Mouse (Mus musculus) E14TG2a.4 (cell line): Measurements from ENCODE around the gene Hipk4.
A peak's percentile ranks its signal among the peaks of the same experiment; 100 is the strongest.

Experiments
- H3K27me3 ChIP-seq: 2 replicates; pipeline ENCODE4 v1.6.1; 2014; ENCODE audit warnings: low read length, control low read depth; ENCODE audit not compliant: insufficient read depth
- H3K36me3 ChIP-seq: 2 replicates; pipeline ENCODE4 v1.6.1; 2014; ENCODE audit warnings: low read length, control low read depth; ENCODE audit not compliant: insufficient read depth
- H3K4me1 ChIP-seq: replicated peaks from 2 replicates; pipeline ENCODE4 v1.6.1; 2014; ENCODE audit warnings: low read depth, low read length, control low read depth
- H3K4me3 ChIP-seq: replicated peaks from 2 replicates; pipeline ENCODE4 v1.5.1; 2014; ENCODE audit warnings: mild to moderate bottlenecking, low read length
- H3K9me3 ChIP-seq: 2 replicates; pipeline ENCODE4 v1.6.1; 2014; ENCODE audit warnings: low read length, control low read depth
- CTCF ChIP-seq: conservative IDR thresholded peaks from 2 replicates; pipeline ENCODE4 v1.5.1; 2014; ENCODE audit warnings: low read length
- NANOG ChIP-seq: IDR thresholded peaks from 2 replicates; pipeline ENCODE4 v1.6.1; 2014; ENCODE audit warnings: borderline replicate concordance, low read length, mixed read lengths
- POU5F1 ChIP-seq: IDR thresholded peaks from 2 replicates; pipeline ENCODE4 v1.6.1; 2014; ENCODE audit warnings: low read length, borderline replicate concordance

The Hipk4 gene

GRCm38 (mm10) chr7:27549597-27549996 is 26.5 kb downstream of the Hipk4 start:
- Histone ChIP-seq H3K27me3 (no peaks in the 10 kb centered on the region), H3K36me3 (peaks cover 29% of the 10 kb centered on the region), H3K4me1 (peaks cover 65% of the 10 kb centered on the region), H3K9me3 (no peaks in the 10 kb centered on the region), H3K4me3 (peak overlapping the region; percentile 43)
- no peak for TF ChIP-seq NANOG
- TF ChIP-seq CTCF, result no peak
- TF ChIP-seq POU5F1, result no peak

GRCm38 (mm10) chr7:27552070-27552469 is 29.0 kb downstream of the Hipk4 start:
- Histone ChIP-seq H3K27me3 (no peaks in the 10 kb centered on the region), H3K4me1 (peaks cover 82% of the 10 kb centered on the region), H3K9me3 (no peaks in the 10 kb centered on the region), H3K4me3 (peak overlapping the region; percentile 97), H3K36me3 (peaks cover 32% of the 10 kb centered on the region)
- TF ChIP-seq CTCF (no peak), POU5F1 (no peak), NANOG (no peak)

- Histone ChIP-seq H3K9me3 (no peaks in the 10 kb centered on the region), H3K4me1 (peaks cover 73% of the 10 kb centered on the region)
- no peak for TF ChIP-seq POU5F1
- no peak for TF ChIP-seq CTCF
- no peak for TF ChIP-seq NANOG
These were observed 30.0 kb downstream of the Hipk4 start, which contains the start of the genes Pld3 and 2310022A10Rik for GRCm38 (mm10) chr7:27552931-27553513. Gene Pld3, minus strand, starts transcription at chr7:27553218. Gene 2310022A10Rik, plus strand, starts transcription at chr7:27553233.

GRCm38 (mm10) chr7:27560291-27560887 is 37.3 kb downstream of the Hipk4 start:
- H3K36me3 ChIP-seq, result peaks cover 84% of the 10 kb centered on the region
- peaks cover 76% of the 10 kb centered on the region for H3K4me1 ChIP-seq
- TF ChIP-seq POU5F1 (no peak), NANOG (no peak), CTCF (no peak)
- H3K27me3 ChIP-seq, result no peaks in the 10 kb centered on the region
- peak overlapping the region; percentile 5; the same call in 1 of the 2 replicates for H3K4me3 ChIP-seq
- H3K9me3 ChIP-seq, result no peaks in the 10 kb centered on the region

More at GRCm38 (mm10) chr7:27552931-27553513, 30.0 kb downstream of the Hipk4 start, which contains the start of the genes Pld3 and 2310022A10Rik:
- Histone ChIP-seq H3K4me3 (peak within 1 kb of the TSS; percentile 97), H3K27me3 (no peaks in the 10 kb centered on the region), H3K36me3 (peaks cover 27% of the 10 kb centered on the region)

GRCm38 (mm10) chr7:27560978-27561377 is 37.9 kb downstream of the Hipk4 start:
- Histone ChIP-seq H3K4me3 (peak overlapping the region; percentile 24), H3K9me3 (no peaks in the 10 kb centered on the region), H3K27me3 (no peaks in the 10 kb centered on the region), H3K4me1 (peaks cover 73% of the 10 kb centered on the region), H3K36me3 (peaks cover 84% of the 10 kb centered on the region)
- no peak for TF ChIP-seq POU5F1
- no peak for TF ChIP-seq CTCF
- no peak for TF ChIP-seq NANOG

- TF ChIP-seq POU5F1 (no peak), NANOG (no peak; the same call in 1 of the 2 replicates), CTCF (no peak)
- H3K4me3 ChIP-seq, result peak overlapping the region; percentile 37; the same call in 1 of the 2 replicates
- H3K36me3 ChIP-seq, result peaks cover 84% of the 10 kb centered on the region
These were observed 46.6 kb downstream of the Hipk4 start for GRCm38 (mm10) chr7:27569580-27570224.

GRCm38 (mm10) chr7:27572133-27572532 is 49.1 kb downstream of the Hipk4 start:
- Histone ChIP-seq H3K4me1 (peaks cover 88% of the 10 kb centered on the region), H3K27me3 (no peaks in the 10 kb centered on the region), H3K36me3 (peaks cover 87% of the 10 kb centered on the region), H3K9me3 (no peaks in the 10 kb centered on the region), H3K4me3 (peak overlapping the region; percentile 55)
- TF ChIP-seq POU5F1 (no peak), NANOG (no peak), CTCF (no peak)

More at GRCm38 (mm10) chr7:27569580-27570224, 46.6 kb downstream of the Hipk4 start:
- Histone ChIP-seq H3K27me3 (no peaks in the 10 kb centered on the region), H3K9me3 (no peaks in the 10 kb centered on the region), H3K4me1 (peaks cover 74% of the 10 kb centered on the region)

- peaks cover 78% of the 10 kb centered on the region for H3K4me1 ChIP-seq
- H3K36me3 ChIP-seq, result peaks cover 89% of the 10 kb centered on the region
- no peaks in the 10 kb centered on the region for H3K27me3 ChIP-seq
- TF ChIP-seq CTCF, result no peak
- no peak for TF ChIP-seq POU5F1
- TF ChIP-seq NANOG, result no peak
- H3K9me3 ChIP-seq, result no peaks in the 10 kb centered on the region
- peak overlapping the region; percentile 68 for H3K4me3 ChIP-seq
These were observed 51.2 kb downstream of the Hipk4 start for GRCm38 (mm10) chr7:27574124-27574880.
